Mouse (Mus musculus): ENCODE measurements around the gene Mfap3l. TPM values are rescaled to one million over a fixed set of nuclear protein-coding genes. Genes with fewer than 3 reads are reported as not detected.

The Mfap3l gene
- polyA plus RNA-seq, 1 experiment from 2014 or later = 2.4 TPM

- Histone ChIP-seq H3K36me3 (ENCODE audit: inconsistent target) (no peaks in the 10 kb centered on the region), H3K79me2 (ENCODE audit: inconsistent target) (no peaks in the 10 kb centered on the region), H3K4me3 (ENCODE audit: inconsistent target) (no peak overlapping the region), H3K27ac (no peak overlapping the region)
- 33% methylated on average over 3 of the region's 3 CpGs for WGBS (ENCODE audit: missing documents)
Measured at GRCm38 (mm10) chr8:60666852-60667251, 34.2 kb downstream of the Mfap3l start.

DNA sequence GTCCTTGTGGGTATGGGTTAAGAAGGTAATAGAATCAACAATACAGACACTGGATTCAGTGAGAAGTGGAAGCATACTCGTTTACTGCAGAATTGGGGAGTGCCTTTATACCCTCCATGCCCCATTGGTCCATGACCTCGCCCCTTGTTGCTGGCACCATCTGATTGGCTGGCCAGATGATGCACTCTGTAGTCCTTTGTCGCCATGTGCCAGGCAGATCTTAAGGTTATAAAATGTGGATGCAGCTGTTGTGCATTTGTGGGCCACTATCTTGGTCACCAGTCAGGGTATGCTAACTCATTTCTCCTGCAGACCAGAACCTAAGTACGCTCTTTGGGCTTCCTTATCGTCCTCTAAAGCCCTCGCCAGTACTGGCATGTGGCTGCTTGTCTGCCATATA is 46.0 kb downstream of the Mfap3l start:
- H3K79me2 ChIP-seq (ENCODE audit: inconsistent target) = no peaks in the 10 kb centered on the region
- H3K4me3 ChIP-seq (ENCODE audit: inconsistent target) = no peak overlapping the region
- no peak overlapping the region for H3K27ac ChIP-seq
- 89% methylated on average over 6 of the region's 6 CpGs for WGBS (ENCODE audit: missing documents)
- H3K36me3 ChIP-seq (ENCODE audit: inconsistent target) = no peaks in the 10 kb centered on the region

- no peak overlapping the region for H3K27ac ChIP-seq
Measured at GRCm38 (mm10) chr8:60681811-60682210, 49.2 kb downstream of the Mfap3l start.

DNA sequence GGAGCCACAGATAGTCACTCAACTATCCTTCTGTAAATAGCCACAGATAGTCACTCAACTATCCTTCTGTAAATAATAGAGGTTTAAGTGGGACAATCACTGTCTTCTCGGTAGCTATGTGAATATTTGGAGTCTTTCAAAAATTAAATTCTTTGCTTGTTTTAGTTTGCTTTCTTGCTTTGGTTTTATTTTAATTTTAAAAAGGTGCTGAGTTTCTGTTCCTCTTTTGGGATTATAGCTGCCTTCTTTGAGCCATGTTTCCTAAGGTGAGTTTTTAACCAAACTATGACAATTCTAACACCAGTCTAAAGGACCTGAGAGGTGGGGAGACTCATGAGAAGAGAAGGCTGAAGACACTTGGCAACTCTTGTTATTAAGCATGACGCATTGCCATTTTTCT is 49.7 kb downstream of the Mfap3l start:
- Histone ChIP-seq H3K36me3 (ENCODE audit: inconsistent target) (no peaks in the 10 kb centered on the region), H3K79me2 (ENCODE audit: inconsistent target) (no peaks in the 10 kb centered on the region), H3K27ac (no peak overlapping the region), H3K4me3 (ENCODE audit: inconsistent target) (no peak overlapping the region)
- 92% methylated on average over 2 of the region's 2 CpGs for WGBS (ENCODE audit: missing documents)

More at GRCm38 (mm10) chr8:60681811-60682210, 49.2 kb downstream of the Mfap3l start:
- Histone ChIP-seq H3K4me3 (ENCODE audit: inconsistent target) (no peak overlapping the region), H3K36me3 (ENCODE audit: inconsistent target) (no peaks in the 10 kb centered on the region), H3K79me2 (ENCODE audit: inconsistent target) (no peaks in the 10 kb centered on the region)
- WGBS (ENCODE audit: missing documents) = 95% methylated on average over 4 of the region's 4 CpGs

GRCm38 (mm10) chr8:60711516-60712086 is 79.0 kb downstream of the Mfap3l start:
- no peak overlapping the region for H3K27ac ChIP-seq
- no peak overlapping the region for H3K4me3 ChIP-seq (ENCODE audit: inconsistent target)
- H3K79me2 ChIP-seq (ENCODE audit: inconsistent target) = no peaks in the 10 kb centered on the region
- no peaks in the 10 kb centered on the region for H3K36me3 ChIP-seq (ENCODE audit: inconsistent target)
- 93% methylated on average over 8 of the region's 8 CpGs for WGBS (ENCODE audit: missing documents)

GRCm38 (mm10) chr8:60714724-60715123 is 82.1 kb downstream of the Mfap3l start:
- Histone ChIP-seq H3K27ac (no peak overlapping the region), H3K36me3 (ENCODE audit: inconsistent target) (no peaks in the 10 kb centered on the region), H3K4me3 (ENCODE audit: inconsistent target) (no peak overlapping the region), H3K79me2 (ENCODE audit: inconsistent target) (no peaks in the 10 kb centered on the region)
- WGBS (ENCODE audit: missing documents) = 10% methylated on average over 1 of the region's 3 CpGs

- no peak overlapping the region for H3K27ac ChIP-seq
- WGBS (ENCODE audit: missing documents) = 85% methylated on average over 3 of the region's 3 CpGs
Measured at GRCm38 (mm10) chr8:60718692-60719091, 86.1 kb downstream of the Mfap3l start.

More at GRCm38 (mm10) chr8:60718692-60719091, 86.1 kb downstream of the Mfap3l start:
- Histone ChIP-seq H3K79me2 (ENCODE audit: inconsistent target) (no peaks in the 10 kb centered on the region), H3K4me3 (ENCODE audit: inconsistent target) (no peak overlapping the region), H3K36me3 (ENCODE audit: inconsistent target) (no peaks in the 10 kb centered on the region)

Other genes starting within 250 kb of the Mfap3l start
- not detected in 3 replicates for gene Gm10283, start 129.6 kb upstream of the Mfap3l start, polyA plus RNA-seq (2018)
- not detected in 3 replicates for gene Aadat, start 126.9 kb upstream of the Mfap3l start, polyA plus RNA-seq (2018)

Data from macrophage (primary cell).